Mouse (Mus musculus) spleen, postnatal 10 days (tissue): ENCODE results near the gene Gm4763.
"Not testable (repeated sequence)": the region's sequence is repeated elsewhere in the genome, so short reads cannot be mapped to it uniquely, and the experiment has no call there.

Experiments
- DNase-seq, 2 experiments: peaks; one replicate each; pipeline ENCODE4 v3.0.0; 2021 to 2022; ENCODE audit warnings: low spot score in 2 of 2

Gene Gm4763

DNA sequence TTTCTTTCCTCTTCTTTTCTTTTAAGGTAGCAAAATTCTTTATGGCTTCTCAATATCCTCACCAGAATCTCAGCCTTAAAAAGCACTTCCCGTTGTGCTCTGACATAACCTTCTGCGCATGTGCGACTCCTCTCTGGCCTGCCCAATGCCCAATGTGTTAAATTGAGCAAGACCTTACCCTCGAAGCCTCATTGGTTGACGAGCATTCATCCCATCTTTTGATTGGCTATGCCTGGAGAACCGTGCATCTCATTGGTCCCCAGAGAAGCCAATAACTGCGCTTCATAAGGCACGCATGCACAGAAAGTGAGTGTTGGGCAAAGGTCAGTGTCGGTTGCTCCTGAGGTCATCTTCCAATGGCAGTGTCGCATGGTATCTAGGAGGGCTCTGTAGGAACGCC lies at the start of gene Gm4763:
Gm4763 (minus strand) TSS at position 101 of the 400 bp plus-strand sequence.
- DNase-seq = not testable (repeated sequence)

DNA sequence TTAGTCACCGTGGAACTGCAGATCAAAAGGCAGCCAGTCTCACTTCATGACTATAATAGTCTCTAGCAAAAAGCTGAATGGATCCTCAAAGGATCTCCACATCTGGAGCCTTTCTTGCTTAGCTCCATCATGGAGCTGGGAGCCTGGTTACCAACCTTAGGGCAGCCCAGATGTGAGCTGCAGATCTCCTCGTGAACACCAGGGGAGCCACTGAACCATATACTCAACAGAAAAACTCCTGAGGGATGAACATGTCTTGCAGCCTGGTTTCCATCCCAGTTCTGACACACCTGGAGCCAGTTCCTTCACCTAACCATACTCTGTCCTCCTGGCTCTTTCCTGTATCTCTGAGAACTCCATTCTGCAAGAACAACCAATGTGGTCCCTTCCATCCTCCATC lies 49.4 kb upstream of the Gm4763 start:
- DNase-seq = no peak

DNA sequence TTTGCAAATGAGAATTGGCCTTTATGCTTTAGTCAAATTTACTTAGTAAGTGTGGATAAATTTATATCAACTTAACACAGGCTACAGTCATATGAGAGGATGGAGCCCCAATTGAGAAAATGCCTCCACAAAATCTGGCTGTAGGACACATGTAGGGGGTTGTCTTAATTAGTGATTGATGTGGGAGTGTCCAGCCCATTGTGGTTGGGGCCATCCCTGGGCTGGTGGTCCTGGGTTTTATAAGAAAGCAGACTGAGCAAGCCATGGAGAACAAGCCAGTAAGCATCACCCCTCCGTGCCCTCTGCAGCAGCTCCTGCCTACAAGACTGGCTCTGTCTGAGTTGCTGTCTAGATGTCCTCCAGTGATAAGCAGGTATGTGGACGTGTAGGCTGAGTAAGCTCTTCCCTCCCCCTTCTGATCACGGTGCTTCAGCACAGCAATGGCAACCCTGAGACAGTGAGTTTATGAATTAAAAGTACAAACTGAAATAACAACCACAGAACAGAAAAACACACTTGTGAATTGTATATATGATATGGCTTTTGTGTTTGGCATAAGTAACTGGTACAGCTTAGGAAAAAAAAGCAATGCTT lies 47.3 kb upstream of the Gm4763 start:
- no peak for DNase-seq

DNA sequence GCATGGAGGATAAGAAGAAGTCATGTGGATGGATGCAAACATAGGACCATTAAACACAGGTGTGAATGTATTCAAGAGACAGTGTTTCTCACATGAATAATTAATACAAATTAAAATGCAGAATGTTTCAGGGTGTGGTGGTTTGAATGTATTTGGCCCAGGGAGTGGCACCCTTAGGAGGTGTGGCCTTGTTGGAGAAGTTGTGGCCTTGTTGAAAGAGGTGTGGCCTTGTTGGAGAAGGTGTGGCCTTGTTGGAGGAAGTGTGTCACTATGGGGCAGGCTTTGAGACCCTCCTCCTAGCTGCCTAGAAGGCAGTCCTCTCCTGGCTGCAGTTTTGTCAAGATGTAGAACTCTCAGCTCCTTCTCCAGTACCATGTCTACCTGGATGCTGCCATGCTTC lies 44.7 kb upstream of the Gm4763 start:
- DNase-seq = no peak

DNA sequence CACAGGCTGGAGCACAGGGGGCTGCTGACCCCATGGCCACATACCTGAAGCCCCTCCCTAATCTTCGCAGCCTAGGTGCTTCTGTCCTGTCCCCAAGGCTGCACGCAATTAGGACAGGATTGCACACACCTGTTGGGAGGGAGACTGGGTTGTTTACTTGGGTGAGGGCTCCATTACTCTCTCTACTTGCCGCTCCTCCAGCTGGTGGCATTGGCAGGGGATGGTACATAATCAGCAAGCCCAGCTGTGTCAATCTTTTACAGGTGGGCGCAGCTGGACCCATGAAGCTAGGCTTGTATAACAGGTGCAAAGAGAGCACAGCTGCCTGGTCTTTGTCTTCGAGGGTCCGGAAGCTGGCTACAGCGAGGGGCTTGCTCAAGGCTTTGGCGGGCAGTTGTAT lies 35.9 kb upstream of the Gm4763 start:
- no peak for DNase-seq

DNA sequence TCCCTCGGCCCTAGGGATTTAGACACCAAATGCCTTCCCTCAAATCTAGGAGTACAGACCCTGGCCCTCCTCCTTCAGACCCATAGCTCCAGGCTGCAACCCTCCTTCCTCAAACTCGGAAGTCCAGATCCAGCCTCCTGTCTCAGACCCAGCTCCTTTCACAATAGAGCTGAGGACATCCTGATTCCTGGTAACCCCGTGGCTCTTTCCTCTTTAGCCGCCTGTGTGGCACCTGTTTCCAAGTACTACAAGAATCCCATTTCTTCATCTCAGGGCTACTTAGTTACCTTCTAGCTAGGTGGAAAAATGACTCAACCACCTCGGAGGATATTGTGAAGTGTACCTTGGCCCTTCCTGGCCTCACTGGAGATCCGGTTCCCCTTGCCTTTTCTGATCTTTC lies 34.5 kb upstream of the Gm4763 start:
- no peak for DNase-seq

DNA sequence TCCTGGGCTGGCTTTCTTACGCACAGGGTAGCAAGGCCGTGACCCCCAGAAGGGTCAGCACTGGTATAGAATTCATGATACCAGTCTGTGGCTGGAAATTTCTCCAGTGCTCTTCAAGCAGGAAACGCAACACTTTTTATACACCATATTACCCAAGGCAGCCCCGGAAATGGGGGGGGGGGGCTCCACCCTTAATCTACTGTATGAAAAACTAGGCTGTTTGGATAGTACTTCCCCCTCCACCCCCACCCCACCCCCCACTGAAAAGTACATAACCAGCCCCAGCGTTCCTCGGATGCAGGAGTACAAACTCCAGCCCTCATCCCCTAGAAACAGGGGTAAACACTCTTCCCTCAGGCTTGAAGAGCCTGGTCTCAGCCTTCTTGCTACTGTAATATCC lies 33.5 kb upstream of the Gm4763 start, which contains the start of gene Cd177:
Cd177 (minus strand) TSS at position 101 of the 400 bp plus-strand sequence.
- no peak for DNase-seq

DNA sequence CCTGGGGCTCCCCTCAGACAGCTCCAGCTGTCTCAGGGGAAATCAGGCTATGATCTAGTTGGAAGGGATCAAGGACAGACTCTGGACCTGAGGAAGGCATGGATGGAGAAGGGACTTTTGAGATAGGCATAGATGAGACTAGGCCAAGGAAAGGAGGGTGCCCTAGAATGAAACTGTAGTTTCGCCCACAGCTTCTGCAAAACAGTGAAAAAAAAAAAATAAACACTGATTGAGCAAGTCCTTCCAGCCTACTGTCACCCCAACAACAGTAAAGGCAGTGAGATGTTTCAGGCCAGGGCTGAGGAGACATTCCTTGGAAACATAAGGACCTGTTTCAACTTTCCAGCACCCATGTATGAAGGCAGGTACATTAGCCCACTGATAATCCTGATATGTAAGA lies 31.8 kb upstream of the Gm4763 start:
- no peak for DNase-seq

DNA sequence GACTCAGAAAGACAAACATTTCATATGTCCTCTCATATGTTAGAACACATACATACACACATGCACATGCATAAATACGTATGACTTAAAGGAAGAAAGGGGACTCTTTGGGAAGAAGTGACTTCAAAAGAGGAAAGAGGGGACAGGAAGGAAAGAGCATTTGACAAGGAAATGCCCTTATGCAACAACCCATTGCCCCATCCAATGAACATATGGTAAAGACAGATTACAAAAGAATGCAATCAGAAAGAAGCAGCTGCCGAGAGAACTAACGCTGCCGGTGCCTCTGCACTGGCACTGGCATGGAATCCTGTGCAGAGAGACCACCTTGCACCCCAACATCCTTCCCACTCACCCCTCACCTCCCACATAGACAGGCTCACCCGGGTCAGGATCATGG lies 26.8 kb upstream of the Gm4763 start:
- DNase-seq = no peak

DNA sequence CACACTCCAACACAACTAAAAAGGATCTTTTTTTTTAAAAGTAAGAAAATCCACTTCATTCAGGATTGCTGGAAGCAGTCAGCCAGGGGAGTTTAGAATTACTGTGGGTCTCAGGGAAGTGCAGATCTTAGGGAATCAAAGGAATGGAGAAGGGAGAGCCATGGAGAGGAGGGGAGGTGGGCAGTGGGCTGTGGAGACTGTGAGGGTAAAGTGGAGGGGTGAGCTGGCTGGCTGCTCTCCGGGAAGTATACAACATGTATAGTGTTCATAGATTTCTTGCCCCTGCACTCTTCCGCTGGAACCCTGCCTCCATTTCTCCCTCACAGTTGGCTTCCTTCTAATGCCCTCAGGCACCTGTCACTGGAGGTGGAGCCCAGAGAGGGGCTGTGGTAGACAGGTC lies 24.9 kb upstream of the Gm4763 start:
- DNase-seq = no peak

DNA sequence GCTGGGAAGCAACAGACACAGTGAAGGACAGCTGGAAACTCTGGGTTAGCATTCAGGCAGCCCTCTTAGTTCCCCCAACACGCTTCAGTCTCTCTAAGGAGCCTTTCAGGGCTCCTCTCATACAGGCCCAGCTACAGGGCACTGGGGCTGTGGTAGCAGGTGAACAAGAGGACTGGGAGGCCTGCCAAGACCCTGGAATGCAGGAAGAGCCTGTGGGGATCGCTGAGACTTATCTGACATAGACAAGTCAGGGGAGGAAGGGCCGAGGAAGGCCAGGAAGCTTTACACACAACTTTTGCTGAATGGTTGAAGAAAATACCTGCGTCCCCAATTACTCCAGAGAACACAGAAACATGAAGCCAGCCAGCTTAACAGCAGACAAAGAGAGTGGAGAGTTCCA lies 24.0 kb upstream of the Gm4763 start:
- DNase-seq = no peak

DNA sequence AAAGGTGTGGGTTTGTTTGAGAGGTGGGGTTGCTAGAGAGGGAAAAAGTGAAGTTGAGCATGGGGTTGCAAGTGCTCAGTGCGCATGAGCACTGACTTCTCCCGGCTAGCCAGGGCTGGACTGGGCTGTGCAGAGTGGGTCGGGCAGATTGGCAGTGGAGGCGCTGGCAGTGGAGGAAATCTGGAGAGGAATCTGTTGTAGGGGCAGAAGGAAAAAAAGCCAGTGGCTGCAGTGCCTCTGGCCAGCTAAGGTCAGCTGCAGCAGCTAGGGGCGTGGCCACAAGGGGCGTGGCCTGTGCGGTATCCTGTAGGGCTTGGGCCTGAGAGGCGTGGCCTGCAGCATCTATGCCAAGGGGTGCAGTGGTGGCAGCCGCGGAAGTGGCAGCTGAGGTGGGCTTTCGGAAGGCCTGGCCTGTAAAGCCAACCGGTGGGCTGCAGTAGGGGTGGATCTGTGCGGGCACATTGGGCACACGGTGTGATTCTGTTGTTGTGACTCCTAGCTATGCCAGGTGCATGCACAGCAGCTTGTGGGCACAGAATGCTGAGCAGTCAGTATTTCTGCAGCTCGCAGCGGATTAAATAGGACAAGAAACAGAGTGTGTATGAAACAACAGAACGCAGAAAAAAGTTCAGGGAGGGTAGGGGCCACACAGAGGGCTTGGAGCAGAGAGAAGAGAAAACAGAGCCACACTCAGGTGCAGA lies 9.4 kb upstream of the Gm4763 start:
- peak in 1 of 2 experiments; percentile 35 for DNase-seq

DNA sequence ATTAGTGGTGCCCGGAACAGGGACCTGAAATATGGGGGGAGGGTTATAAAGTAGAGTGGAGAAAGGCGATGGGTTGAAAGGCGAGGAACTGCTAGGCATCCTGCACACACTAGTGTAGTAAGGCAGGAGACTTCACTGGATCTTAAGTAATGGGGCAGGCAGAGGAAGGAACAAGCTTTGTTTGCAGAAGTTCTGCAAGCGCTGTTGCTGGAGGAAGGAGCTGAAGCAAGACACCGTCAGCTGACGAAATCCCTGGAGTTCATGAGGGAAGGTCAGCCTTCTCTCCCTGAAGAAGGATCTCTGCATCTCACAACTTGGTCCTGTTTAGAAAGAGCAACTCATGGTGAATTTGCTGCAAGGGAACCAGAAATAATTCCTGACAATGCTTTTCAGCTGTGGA lies 11.7 kb downstream of the Gm4763 start:
- DNase-seq = no peak

DNA sequence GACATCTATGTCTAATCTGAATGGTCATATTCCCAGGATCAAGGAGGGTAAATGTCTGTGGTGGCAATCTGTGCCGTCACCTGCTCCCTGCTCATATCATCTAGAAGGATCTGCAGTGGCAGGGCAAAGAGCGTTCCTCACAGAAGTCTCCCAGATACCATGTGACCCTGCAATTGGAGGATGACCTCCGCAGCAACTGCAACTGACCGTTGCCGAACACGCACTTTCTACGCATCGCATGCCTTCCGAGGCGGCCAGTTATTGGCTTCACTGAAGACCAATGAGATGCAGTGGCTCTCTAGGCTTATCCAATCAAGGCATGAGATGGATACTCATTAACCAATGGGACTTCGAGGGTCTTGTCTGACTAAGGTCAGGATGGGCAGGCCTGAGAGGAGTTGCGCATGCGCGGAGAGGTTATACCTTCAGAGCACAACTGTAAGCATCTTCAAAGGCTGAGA lies 17.8 kb downstream of the Gm4763 start, which contains the start of gene BC049730:
BC049730 (plus strand) TSS at position 411 of the 461 bp plus-strand sequence.
- DNase-seq = no peak

DNA sequence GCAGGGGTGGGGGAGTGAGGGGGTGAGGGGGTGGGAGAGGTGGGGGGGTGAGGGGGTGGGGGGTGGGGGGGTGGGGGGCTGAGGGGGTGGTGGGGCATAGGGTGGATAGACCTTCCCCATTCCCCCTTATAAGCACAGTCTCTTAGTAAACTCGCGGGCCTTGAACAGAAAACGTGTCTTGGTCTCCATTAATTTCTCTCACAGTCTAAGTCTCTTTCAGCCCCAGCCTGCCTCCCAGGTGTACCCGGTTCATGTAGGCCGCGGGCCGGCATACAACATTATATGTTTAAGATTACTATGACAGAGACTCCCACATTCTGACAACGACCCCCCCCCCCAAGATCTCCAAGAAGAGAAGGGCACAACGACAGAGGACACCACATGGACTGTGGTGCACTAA lies 23.9 kb downstream of the Gm4763 start:
- DNase-seq = not testable (repeated sequence)

DNA sequence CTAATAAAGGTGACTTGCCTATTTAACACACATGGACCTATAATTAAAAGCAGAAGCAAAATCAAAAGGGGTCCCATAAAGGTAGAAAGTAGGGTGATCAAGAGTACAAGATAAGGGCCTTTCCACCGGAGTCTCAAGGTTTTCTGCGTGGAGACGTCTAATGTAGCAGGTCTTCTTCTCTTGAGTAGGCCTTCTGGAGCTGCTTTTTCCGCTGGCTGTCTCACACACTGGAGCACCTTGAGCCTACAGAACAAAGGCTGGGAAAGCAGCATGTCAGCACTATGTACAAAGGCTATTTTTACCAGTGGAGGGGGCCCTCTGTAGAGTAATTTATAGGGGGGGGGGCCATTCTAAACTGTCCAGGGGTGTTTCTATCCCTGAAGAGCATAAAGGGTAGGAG lies 28.8 kb downstream of the Gm4763 start:
- not testable (repeated sequence) for DNase-seq

DNA sequence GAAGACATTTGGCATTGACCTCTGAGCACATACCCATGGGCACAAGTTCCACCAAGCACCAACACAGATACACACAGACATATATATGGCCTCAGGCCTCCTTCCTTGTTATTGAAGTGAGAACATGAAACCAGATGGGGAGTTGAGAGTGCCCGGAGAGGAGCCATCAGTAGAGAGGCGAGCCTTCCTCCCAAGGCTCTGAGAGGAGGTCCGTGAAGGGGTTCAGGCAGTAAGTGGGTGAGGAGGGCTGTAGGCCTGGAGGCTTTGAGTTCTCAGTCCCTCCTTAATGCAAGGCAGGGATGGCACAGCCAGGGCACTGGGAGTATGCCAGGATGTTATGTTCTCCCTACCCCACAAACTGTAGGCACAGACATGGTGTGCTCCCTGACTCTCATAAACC lies 34.0 kb downstream of the Gm4763 start:
- DNase-seq = not testable (repeated sequence)

DNA sequence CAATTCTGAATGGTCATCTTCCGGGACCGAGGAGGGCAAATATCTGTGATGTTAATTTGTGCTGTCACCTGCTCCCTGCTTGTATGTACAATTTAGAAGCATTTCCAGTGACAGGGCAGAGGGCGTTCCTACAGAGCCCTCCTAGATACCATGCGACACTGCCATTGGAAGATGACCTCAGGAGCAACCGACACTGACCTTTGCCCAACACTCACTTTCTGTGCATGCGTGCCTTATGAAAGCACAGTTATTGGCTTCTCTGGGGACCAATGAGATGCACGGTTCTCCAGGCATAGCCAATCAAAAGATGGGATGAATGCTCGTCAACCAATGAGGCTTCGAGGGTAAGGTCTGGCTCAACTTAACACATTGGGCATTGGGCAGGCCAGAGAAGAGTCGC lies 39.2 kb downstream of the Gm4763 start:
- DNase-seq = not testable (repeated sequence)

DNA sequence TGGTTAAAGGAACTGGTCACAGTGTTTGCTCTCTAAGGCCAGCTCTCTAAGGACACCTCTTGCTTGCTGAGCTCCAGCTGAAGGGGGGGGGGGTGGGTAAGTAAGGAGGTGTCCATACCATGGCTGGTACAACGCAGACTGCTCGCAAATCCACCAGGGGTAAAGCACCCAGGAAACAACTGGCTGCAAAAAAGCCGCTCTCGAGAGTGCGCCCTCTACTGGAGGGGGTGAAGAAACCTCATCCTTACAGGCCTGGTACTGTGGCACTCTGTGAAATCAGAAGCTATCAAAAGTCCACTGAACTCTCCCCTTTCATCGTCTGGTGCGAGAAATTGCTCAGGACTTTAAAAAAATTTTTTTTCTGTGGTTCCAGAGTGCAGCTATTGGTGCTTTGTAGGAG lies 42.6 kb downstream of the Gm4763 start:
- DNase-seq = peak in 1 of 2 experiments; percentile 47

DNA sequence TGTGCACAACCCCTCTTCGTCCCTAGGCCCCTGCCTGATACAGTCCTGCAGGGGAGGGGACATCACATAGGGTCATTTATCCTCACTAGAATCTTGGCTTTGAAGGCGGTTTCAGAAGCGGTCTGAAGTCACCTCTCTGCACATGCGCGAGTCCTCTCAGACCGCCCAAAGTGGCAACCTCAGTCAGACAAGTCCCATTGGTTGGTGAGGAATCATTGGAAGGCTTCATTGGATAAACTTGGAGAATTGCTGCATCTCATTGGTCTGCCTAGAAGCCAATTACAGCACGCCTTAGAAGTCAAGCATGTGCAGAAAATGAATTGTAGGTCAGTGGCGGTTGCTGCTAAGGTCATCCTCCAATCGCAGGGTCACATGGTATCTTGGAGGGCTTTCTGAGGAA lies 50.1 kb downstream of the Gm4763 start, which contains the start of gene Tex101:
Tex101 (minus strand) TSS at position 101 of the 400 bp plus-strand sequence.
- no peak for DNase-seq

DNA sequence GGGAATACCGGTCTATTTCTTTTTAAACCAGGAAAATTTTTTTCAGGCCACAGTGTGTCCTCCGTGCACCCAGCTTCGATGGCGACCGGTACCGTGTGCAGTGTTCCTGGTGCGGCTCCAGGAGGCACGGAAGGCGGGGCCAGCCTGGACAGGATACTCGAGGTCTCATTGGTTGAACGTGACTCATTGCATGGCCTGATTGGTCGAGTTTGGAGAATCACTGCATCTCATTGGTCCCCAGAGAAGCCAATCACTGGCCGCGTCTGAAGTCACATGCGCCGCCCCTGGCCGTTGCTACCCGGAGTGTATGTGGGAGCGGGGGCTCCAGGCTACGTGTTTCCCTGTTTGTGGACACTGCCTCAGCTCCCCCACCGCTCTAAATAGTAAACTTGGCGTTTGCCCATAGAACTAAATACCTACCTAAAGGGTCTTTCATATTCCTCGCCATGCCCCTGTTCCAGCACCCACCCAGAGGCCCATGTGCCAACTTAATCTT lies 54.7 kb downstream of the Gm4763 start:
- no peak for DNase-seq
